Mouse (Mus musculus) spleen, postnatal 36 days (tissue): ENCODE results near the gene Golt1a.
A peak's percentile ranks its signal among the peaks of the same experiment; 100 is the strongest.

Experiments
- DNase-seq, 2 experiments: peaks; one replicate each; pipeline ENCODE4 v3.0.0; 2022; ENCODE audit warnings: low spot score in 2 of 2, mixed read lengths in 1 of 2

Golt1a gene

DNA sequence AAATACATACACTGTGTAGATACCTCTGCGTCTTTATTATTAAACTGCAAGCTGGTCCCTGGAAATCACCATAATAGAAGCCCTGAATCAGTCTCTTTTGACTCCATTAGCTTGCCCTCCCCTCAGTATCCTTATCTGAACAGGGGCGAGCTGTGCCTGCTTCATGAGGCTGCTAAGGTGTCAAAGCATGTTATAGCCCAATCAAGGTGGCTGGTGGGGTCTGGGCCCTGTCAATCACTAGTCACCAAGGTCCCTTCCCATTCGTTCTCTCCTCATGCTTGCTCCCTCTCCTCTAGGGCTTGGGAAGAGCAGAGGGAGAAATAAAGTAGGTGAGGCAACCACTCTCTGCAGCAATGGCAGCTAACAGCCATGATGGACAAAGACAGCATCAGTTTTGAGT, 37.6 kb downstream of the Golt1a start:
- no peak for DNase-seq

DNA sequence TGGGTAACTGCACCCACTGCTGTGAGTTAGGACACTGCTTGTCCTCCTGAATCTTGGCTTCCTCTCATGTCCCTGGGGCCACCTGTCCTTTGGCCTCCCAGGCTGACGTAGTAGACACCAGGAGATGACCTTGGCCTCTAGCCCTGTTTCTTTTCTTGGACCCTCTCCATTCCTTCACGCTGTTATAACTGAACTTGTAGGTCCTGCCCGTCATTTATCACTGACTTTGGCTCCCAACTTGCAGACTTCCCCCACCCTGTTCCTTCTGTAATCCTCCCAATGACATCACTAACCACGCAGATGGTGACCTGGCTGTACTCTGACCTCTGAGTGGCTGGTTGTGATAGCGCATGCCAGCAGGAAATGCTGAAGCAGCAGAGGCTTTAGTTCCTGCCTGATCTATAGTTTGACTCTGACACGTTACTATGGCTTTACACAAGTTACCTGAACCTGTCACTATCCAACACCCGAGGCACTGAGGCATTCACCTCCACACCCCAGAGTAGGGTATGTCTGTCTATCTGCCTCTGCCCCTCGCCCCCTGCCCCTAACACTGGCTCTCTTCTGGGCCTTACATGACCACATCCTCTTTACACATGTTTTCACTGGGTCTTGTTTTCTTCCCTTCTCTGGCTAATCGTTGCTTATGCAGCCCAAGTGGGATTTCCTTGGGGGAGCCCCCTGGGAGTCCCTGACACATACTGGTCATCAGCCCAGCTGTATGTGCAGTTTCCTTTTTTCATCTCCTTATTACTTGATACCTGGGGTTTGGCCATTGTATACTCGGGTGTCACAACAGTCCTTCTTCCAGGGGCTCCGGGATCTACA, 38.3 kb downstream of the Golt1a start:
- peak; percentile 56 to 60 for DNase-seq

DNA sequence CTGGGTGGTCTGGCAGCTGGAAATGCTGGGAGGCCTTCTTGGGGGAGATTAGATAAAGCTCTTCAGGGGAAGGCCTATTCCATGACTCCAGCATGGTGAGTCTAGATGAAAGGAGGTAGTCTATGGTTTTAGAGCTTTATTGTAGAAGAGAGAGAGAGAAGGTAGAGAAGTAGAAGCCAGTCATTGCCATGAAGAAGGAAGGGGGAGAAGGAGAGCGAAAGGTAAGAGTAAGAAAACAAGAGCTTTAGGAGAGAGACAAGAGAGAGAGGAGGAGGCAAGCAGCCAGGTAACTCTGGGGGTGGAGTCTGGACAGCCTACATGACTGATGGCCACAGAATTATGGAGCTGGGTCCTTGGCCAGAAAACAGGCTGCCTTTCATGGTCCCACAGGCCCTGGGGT, 40.6 kb downstream of the Golt1a start, which contains the start of gene Ren1:
Gene Ren1, plus strand, starts transcription at position 301 of the 400 bp plus-strand sequence.
- DNase-seq: no peak

DNA sequence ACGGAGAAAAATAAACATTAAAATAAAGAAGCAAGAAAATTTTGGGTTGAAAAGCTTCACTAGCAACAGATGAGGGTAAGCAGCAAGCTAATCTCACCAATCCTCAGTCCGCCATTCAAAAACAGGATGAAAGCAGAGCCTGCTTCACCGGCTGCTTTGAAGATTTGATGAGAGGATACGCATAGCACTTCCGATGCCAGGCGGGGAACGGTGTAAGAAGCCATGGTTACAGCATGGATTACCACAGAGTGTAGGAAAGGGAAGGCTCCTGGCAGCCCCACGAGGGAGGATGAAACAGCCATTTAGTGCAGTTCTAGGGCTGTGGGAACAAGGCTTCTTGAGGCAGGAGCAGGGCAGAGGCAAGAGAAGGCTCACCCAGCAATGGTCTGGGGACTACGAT, 42.2 kb downstream of the Golt1a start:
- no peak for DNase-seq

DNA sequence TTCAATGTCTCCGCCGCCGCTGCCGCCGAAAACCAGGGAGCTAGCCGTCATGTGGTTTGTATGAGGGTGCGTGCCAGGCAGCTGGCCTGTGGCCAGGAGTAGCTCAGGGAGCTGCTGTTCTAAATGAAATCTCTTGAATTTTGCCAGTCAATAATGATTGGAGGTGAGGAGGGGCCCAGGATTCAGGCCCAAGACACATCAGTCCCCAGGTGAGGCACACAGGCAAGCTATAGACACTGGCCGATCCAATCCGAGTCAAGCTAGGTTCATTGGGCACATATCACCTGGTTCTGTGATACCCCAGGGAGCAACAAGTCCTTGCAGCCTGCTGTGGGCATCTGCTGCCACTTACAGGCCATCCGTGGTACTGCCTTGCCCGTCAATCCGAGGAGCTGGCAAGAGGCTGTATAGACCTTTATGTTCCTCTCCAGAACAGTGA, 43.8 kb downstream of the Golt1a start:
- peak; percentile 74 for DNase-seq

DNA sequence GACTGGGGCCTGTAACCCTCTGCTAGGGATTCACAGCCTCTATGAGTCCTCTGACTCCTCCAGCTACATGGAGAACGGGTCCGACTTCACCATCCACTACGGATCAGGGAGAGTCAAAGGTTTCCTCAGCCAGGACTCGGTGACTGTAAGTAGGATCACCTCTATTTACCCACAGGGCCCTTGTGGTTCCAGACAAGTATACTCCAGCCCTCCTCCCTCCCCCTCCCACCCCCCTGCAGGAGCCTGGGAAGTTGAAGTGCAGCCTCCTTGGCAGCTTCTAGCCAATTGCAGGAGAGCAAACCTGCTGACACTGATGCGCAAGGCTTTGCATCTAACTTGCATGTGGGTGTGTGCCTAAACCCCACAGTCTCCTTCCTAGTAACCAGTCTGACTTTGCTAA, 45.9 kb downstream of the Golt1a start:
- DNase-seq: no peak

DNA sequence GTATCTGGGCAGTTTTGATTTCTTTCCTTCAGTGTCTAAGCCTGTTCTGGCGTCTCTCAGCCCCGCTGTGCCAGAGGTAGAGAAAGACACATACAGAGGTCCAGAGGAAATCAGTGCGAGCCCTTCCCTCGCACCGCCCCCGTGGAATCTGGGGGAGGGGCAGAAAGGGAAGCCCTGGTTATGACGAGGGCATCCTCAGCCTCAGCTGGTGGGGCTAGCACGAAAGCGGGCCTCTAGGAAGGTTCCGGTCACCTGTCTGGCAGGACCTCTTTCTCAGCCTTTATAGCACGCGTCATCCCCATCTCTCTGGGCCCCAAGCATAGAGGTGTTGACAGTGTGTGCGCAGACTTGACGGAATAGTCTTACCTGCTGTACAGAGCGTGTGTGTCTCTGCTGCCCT, 46.3 kb downstream of the Golt1a start:
- DNase-seq: no peak

DNA sequence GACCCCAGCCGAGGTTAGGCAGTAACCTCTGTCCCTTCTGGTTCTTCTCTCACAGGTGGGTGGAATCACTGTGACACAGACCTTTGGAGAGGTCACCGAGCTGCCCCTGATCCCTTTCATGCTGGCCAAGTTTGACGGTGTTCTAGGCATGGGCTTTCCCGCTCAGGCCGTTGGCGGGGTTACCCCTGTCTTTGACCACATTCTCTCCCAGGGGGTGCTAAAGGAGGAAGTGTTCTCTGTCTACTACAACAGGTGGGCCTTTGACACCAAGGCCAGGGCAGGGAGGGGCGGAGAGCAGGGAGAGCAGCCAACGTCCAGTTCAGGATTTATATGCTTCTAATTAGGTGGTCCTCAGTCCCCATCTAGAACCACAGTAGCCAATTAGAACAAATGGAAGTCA, 46.7 kb downstream of the Golt1a start:
- DNase-seq: peak; percentile 74 to 76

DNA sequence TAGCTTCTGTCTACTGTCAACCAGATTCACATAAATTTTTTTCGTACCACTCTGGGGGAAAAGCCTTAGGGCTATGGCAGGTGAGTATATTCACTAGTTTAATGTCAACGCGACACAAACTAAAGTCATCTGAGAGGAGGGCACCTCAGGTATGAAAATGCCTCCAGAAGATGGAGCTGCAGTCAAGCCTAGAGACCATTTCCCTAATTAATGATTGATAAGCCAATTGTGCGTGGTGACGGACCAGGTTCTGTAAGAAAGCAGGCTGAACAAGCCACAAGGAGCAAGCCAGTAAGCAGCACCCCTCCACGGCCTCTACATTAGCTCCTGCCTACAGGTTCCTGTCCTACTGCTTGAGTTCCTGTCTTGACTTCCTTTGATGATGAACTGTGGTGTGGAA, 51.4 kb downstream of the Golt1a start:
- DNase-seq: no peak

DNA sequence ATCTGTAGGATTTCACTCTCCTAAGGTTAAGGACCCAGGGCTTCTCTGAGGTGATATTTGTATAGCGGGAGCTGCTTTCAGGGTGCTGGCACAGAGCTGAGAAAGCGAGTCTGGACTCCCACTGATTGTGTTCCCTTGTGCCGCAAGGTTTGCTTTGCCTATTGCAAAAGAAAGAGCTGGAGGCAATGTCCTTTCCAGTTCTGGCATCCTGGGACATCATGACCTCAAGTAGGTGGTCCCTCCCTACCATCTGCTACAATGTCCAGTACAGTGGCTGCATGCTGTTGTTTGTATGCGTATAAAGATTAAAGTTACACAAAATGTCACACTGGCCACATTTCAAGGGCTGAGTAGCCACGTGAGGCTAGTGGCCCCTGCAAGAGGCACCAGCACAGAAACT, 52.5 kb downstream of the Golt1a start:
- no peak for DNase-seq

DNA sequence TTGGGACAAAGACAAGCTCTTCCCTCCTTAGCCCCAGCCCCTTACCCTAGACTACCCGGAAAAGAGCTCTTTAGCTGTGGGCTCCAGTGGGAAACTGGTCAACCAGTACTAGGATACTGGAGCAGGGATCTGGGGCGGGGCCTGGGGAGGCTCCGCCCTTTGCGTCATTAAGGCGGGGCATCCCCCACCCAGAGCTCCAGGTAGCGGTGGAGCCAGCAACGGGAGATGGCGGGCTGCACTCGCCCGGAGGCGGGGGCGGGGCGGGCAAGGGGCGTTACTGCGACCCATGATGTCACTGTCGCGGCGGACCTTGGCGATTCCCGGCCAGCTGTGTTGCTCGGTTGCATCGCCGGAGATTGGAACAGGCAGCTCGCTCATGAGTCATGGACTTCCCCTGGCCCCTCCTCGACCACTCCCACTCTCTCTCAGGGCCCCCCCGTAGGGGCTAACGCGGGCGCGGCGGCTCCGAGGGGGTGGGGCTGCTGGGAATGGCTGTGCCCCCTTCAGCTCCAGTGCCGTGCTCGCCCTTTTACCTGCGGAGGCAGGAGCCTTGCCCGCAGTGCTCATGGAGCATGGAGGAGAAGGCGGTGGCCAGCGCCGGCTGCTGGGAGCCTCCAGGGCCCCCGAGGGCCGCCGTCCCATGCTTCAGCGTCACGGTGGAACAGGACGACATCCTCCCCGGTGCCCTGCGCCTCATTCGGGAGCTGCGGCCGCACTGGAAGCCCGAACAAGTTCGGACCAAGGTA, 53.8 kb downstream of the Golt1a start, which contains the start of gene Etnk2:
Gene Etnk2, plus strand, starts transcription at position 297 of the 746 bp plus-strand sequence.
- DNase-seq: peak; percentile 42 to 48

DNA sequence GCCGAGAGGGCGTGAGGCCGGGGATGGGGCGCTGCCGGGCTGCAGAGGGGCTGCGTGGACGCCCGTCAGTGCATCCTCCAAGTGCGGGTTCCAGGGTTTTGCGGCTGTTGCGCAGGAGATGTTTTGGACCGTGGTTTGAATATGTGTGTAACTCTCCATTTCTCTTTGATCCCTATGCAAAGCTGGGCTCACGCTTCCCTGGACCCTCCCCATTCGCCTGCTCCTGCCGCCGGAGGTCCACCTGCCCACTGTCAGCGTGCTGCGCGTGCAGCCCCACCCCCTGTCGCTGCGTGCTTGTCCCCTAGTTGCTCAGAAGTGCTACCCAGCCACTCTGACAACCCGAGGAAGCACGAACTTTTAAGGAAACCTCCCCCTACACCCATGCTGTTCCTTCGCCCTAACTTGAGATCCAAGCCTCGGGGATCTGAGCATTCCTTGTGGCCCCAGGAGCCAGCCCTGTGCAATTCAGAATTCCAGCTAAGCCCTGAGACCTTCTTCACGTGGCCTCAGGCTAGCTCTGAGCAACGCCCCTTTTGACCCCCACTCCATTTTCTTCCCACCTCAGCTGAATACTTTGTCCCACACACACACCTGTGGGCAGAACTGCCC, 54.5 kb downstream of the Golt1a start:
- no peak for DNase-seq

DNA sequence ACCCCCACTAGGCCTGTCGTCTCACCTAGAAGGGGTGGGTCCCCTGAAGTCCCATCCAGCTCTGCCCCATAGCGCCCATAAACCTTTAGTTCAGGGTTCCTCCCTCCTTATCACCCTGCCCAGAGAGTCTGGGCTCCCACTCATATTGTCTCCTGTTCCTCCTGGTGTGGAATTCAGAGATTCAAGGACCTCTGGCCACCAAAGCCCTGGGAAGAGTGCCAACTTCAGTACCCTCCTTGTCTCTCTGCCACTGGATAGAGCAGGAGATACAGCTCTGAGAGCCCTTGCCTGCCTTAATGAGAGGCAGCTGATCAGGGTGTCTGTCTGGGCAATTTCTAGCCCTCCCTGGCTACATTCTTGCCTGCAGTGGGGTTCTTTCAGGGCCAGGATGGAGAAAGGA, 55.3 kb downstream of the Golt1a start:
- DNase-seq: no peak

DNA sequence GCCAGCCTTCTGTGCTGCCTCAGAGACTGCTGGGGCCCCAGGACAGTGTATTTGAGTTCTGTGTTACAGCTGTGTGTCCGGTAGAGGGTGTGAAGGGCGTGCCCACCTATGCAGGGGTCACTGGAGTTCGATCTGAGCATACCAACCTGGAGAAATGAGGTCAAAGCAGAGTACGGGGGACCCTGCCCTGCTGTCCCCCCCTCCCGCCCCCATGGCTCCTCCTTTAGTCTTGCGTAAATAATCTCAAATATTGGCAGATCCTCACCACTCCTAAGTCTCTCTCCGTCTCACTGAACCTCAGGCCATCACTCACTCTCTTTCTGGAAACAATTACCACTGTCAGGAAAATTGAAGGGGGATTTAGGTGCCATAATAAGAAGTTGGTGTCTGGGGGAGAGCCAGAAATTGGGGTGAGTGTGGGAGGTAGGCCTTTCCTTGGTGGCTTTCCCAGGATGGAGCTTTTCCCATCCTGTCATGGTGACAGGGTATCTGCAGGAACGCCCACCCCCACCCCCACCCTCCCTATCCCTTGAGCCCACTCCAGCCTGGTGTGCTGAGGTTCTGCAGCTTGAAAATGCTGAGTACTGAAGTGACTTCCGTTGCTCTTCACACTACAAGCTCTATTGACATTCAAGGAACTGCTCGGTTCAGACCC, 57.5 kb downstream of the Golt1a start:
- no peak for DNase-seq

DNA sequence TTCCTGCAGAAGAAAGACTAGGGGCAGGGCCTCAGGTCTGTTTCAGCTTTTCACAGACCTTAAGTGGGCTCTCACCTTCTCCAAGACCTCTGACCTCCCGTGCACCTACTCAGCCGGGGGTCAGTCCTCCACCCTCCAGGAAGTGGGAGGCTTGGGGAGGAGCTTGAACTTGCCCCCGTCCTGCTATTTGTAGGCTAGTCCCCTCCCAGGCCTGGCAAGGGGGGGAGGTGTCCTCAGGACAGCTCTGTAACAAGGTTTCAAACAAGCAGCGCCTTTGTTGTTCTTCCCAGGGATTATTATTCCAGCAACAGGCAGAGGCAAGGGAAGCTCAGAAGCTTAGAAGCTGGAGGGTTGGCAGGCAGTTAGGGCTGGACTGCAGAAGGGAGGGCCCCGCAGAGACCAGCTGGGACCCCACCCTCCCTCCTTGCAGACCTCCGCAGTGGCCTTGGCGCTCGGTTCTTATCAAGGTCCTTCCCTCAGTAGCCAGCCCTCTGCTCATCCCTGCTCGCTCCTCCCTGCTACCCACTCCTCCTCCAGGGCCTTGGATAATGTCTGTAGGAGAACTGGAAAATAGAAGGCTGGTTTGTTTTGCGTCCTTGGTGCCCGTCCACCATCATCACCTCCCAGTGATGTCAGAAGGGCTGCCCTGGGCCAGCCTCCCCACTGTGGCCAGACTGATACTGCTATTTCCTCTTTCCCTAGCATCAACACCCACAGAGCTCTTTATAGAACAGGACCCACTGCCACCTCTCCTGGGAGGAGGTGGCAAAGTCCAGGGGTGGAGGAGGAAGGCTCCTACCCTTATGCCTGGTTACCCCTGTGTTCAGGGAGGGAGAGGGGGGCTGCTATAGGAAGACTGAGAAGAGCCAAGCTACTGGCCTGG, 58.2 kb downstream of the Golt1a start:
- no peak for DNase-seq

DNA sequence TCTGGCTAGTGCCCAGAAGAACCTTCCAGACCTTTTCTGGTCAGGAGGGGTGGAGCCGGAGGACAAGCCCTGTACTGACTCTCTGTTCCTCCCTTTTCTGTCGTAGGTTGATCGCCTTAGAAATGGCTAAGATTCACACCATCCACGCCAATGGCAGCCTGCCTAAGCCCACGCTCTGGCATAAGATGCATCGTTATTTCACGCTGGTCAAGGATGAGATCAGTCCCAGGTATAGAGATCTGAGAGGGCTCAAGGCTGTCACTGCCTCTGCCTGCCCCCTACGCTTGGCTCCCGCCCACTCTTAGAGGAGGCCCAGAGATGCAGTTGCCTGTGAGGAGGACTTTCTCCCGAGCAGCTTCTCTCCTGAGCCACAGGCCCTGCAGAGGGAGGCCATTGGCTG, 59.0 kb downstream of the Golt1a start:
- no peak for DNase-seq

DNA sequence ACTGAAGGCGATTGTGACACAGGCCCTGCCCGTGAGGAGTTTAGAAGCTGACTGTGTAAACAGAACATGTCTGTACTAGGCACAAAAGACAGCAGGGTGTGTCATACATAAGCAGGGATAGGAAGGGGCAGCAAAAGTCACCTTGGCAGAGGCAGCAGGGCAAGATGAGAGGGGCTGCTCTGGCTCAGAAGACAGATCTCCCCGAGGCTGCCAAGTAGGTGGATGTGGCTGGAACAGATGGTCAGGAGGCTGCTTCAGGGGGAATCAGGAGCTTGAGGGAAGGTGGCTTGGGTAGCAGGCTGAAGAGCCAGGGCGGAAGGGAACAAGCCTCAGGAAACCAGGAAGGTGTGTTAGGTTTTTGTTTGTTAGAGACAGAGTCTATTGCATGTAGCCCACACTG, 60.8 kb downstream of the Golt1a start:
- no peak for DNase-seq

DNA sequence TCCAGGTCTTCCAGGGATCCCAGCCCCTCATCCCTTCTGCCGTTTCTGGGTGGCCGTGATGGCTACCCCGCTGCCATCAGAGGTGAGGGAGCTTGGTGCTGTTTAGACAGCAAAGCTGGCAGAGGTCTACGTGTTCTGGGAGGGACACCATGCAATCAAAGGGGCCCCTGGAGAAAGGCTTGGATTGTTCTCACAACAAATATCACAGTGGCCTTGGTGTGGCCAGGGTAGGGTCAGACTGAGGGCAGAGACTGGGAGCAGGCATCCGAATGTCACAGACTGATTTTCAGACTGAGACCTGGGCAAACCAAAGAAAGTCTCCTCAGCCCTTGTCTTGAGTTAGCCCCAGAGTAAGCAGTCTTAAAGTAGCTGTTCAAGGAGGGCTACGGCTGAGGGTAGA, 61.8 kb downstream of the Golt1a start:
- DNase-seq: no peak

DNA sequence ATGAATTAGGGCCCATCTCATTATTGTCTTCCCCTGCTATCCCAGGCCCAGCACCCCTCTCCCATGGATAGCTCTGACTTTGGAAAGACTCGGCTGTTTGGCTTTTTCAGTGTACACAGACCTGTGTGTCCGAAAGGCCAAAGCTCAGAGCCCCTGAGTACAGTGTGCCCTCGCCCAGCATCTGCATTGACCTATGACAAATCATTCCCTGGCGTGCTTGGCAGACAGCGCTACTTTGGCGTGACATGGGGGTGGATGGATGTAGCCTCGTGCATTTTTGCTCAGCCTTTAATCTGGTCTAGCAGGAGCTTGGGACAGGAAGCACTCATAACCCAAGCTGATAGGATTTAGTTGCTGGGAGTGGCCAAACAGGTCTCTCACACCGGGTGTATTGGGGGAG, 62.5 kb downstream of the Golt1a start:
- DNase-seq: no peak
